Mouse (Mus musculus) MEL (cell line): ENCODE results near the gene Cadps. TPM values are rescaled to one million over a fixed set of nuclear protein-coding genes. Genes with fewer than 3 reads are reported as not detected.

ENCODE experiments used
- DNase-seq: peaks from one replicate; pipeline ENCODE4 v3.0.0; 2011; ENCODE audit warnings: low read depth, low spot score
- H3K27ac ChIP-seq: 2 replicates; pipeline ENCODE4 v1.5.1; 2012; ENCODE audit warnings: low read depth, mild to moderate bottlenecking, control low read depth, low read length, moderate library complexity; ENCODE audit not compliant: control insufficient read depth
- H3K27me3 ChIP-seq, 2 experiments: fragments of 150-350 bp in 1 of 2; sonication (generic) in 1 of 2; 2 replicates each; pipeline ENCODE4 v1.6.1; 2012; ENCODE audit warnings: low read length in 2 of 2, mild to moderate bottlenecking in 2 of 2, improper control_type of control experiment in 1 of 2, moderate library complexity in 1 of 2; ENCODE audit not compliant: insufficient read depth in 2 of 2, control insufficient read depth in 1 of 2
- H3K36me3 ChIP-seq, 2 experiments: 2 replicates each; pipeline ENCODE4 v1.6.1; 2012 to 2014; ENCODE audit warnings: low read length in 2 of 2, improper control_type of control experiment in 1 of 2, inconsistent platforms in 1 of 2, mild to moderate bottlenecking in 1 of 2; ENCODE audit not compliant: insufficient read depth in 2 of 2, control insufficient read depth in 1 of 2
- H3K4me1 ChIP-seq, 2 experiments: fragments of 150-350 bp in 1 of 2; sonication (generic) in 1 of 2; 2 replicates each; pipeline ENCODE4 v1.6.1; 2012; ENCODE audit warnings: low read length in 2 of 2, improper control_type of control experiment in 1 of 2, mild to moderate bottlenecking in 1 of 2; ENCODE audit not compliant: insufficient read depth in 2 of 2, control insufficient read depth in 1 of 2
- H3K4me3 ChIP-seq, 2 experiments: fragments of 150-350 bp in 1 of 2; sonication (generic) in 1 of 2; 2 replicates each; pipeline ENCODE4 v1.5.1; 2012; ENCODE audit warnings: low read depth in 2 of 2, low read length in 2 of 2, mild to moderate bottlenecking in 2 of 2, moderate library complexity in 2 of 2, control low read depth in 1 of 2, improper control_type of control experiment in 1 of 2; ENCODE audit not compliant: control insufficient read depth in 1 of 2, insufficient read depth in 1 of 2
- H3K79me2 ChIP-seq: 2 replicates; pipeline ENCODE4 v1.6.1; 2012; ENCODE audit warnings: mild to moderate bottlenecking, low read length, moderate library complexity; ENCODE audit not compliant: control insufficient read depth, poor library complexity, insufficient read depth
- H3K9ac ChIP-seq: 2 replicates; pipeline ENCODE4 v1.6.1; 2012; ENCODE audit warnings: low read depth, mild to moderate bottlenecking, control low read depth, low read length, moderate library complexity; ENCODE audit not compliant: control insufficient read depth, poor library complexity, severe bottlenecking
- H3K9me3 ChIP-seq: fragments of 150-350 bp; sonication (generic); replicated peaks from 2 replicates; pipeline ENCODE4 v1.6.1; 2012; ENCODE audit warnings: mild to moderate bottlenecking, low read length, improper control_type of control experiment, moderate library complexity; ENCODE audit not compliant: insufficient read depth
- CHD2 ChIP-seq: IDR thresholded peaks from 2 replicates; pipeline ENCODE4 v1.6.1; 2011; ENCODE audit warnings: low read length, improper control_type of control experiment
- CTCF ChIP-seq, 3 experiments: IDR thresholded peaks in 2 of 3; conservative IDR thresholded peaks in 1 of 3; 2 replicates each; pipeline ENCODE4 v1.5.1; 2011 to 2012; ENCODE audit warnings: low read length in 3 of 3, low read depth in 2 of 3, mild to moderate bottlenecking in 2 of 3, improper control_type of control experiment in 1 of 3, inconsistent platforms in 1 of 3, mixed read lengths in 1 of 3, moderate library complexity in 1 of 3; ENCODE audit not compliant: control insufficient read depth in 1 of 3, insufficient read depth in 1 of 3, poor library complexity in 1 of 3, severe bottlenecking in 1 of 3
- E2F4 ChIP-seq: IDR thresholded peaks from 2 replicates; pipeline ENCODE4 v1.6.1; 2011; ENCODE audit warnings: low read depth, low read length, improper control_type of control experiment, borderline replicate concordance
- ELF1 ChIP-seq: IDR thresholded peaks from 2 replicates; pipeline ENCODE4 v1.6.1; 2014; ENCODE audit warnings: low read depth, mild to moderate bottlenecking, inconsistent platforms, low read length, improper control_type of control experiment, moderate library complexity
- EP300 ChIP-seq, 2 experiments: IDR thresholded peaks; 2 replicates each; pipeline ENCODE4 v1.6.1; 2011; ENCODE audit warnings: improper control_type of control experiment in 2 of 2, low read length in 2 of 2, low read depth in 1 of 2, mild to moderate bottlenecking in 1 of 2
- ETS1 ChIP-seq: IDR thresholded peaks from 2 replicates; pipeline ENCODE4 v1.6.1; 2012; ENCODE audit warnings: low read depth, mild to moderate bottlenecking, inconsistent platforms, low read length, improper control_type of control experiment, moderate library complexity
- GABPA ChIP-seq: IDR thresholded peaks from 2 replicates; pipeline ENCODE4 v1.6.1; 2012; ENCODE audit warnings: low read depth, mild to moderate bottlenecking, inconsistent platforms, low read length, improper control_type of control experiment, moderate library complexity
- GATA1 ChIP-seq: IDR thresholded peaks from 2 replicates; pipeline ENCODE4 v1.6.1; 2011; ENCODE audit warnings: low read depth, low read length, improper control_type of control experiment
- HCFC1 ChIP-seq: IDR thresholded peaks from 2 replicates; pipeline ENCODE4 v1.6.1; 2012; ENCODE audit warnings: low read depth, mild to moderate bottlenecking, inconsistent platforms, low read length, improper control_type of control experiment, moderate library complexity
- KAT2A ChIP-seq: conservative IDR thresholded peaks from 2 replicates; pipeline ENCODE4 v1.6.1; 2012; ENCODE audit warnings: low read depth, low read length, improper control_type of control experiment, inconsistent platforms
- MAFK ChIP-seq: IDR thresholded peaks from 2 replicates; pipeline ENCODE4 v1.6.1; 2011; ENCODE audit warnings: low read depth, mild to moderate bottlenecking, low read length, improper control_type of control experiment, borderline replicate concordance
- POLR2A ChIP-seq, 2 experiments: IDR thresholded peaks; 2 replicates each; pipeline ENCODE4 v1.6.1; 2011 to 2012; ENCODE audit warnings: low read length in 2 of 2, mild to moderate bottlenecking in 2 of 2, control low read depth in 1 of 2, improper control_type of control experiment in 1 of 2, low read depth in 1 of 2, moderate library complexity in 1 of 2; ENCODE audit not compliant: control insufficient read depth in 1 of 2, insufficient read depth in 1 of 2, poor library complexity in 1 of 2
- POLR2AphosphoS2 ChIP-seq: IDR thresholded peaks from 2 replicates; pipeline ENCODE4 v1.6.1; 2011; ENCODE audit warnings: low read length, improper control_type of control experiment
- POLR2AphosphoS5 ChIP-seq: IDR thresholded peaks from 2 replicates; pipeline ENCODE4 v1.6.1; 2012; ENCODE audit warnings: low read depth, borderline replicate concordance, mild to moderate bottlenecking, inconsistent platforms, low read length, moderate library complexity, mixed read lengths
- RAD21 ChIP-seq: IDR thresholded peaks from 2 replicates; pipeline ENCODE4 v1.6.1; 2011; ENCODE audit warnings: mild to moderate bottlenecking, low read depth, low read length, improper control_type of control experiment
- TAL1 ChIP-seq: IDR thresholded peaks from 2 replicates; pipeline ENCODE4 v1.6.1; 2012; ENCODE audit warnings: mild to moderate bottlenecking, inconsistent platforms, low read length, moderate library complexity, mixed read lengths
- TCF12 ChIP-seq: IDR thresholded peaks from 2 replicates; pipeline ENCODE4 v1.6.1; 2014; ENCODE audit warnings: low read depth, mild to moderate bottlenecking, inconsistent platforms, low read length, improper control_type of control experiment, moderate library complexity
- USF1 ChIP-seq: IDR thresholded peaks from 2 replicates; pipeline ENCODE4 v1.6.1; 2014; ENCODE audit warnings: low read depth, mild to moderate bottlenecking, inconsistent platforms, low read length, improper control_type of control experiment, moderate library complexity
- USF2 ChIP-seq, 2 experiments: IDR thresholded peaks; 2 replicates each; pipeline ENCODE4 v1.6.1; 2011 to 2012; ENCODE audit warnings: improper control_type of control experiment in 2 of 2, low read length in 2 of 2, borderline replicate concordance in 1 of 2, inconsistent platforms in 1 of 2, low read depth in 1 of 2, mild to moderate bottlenecking in 1 of 2; ENCODE audit not compliant: insufficient read depth in 1 of 2
- ZKSCAN1 ChIP-seq: IDR thresholded peaks from 2 replicates; pipeline ENCODE4 v1.6.1; 2012; ENCODE audit warnings: low read depth, mild to moderate bottlenecking, inconsistent platforms, low read length, improper control_type of control experiment, moderate library complexity
- ZNF384 ChIP-seq: IDR thresholded peaks from 2 replicates; pipeline ENCODE4 v1.6.1; 2012; ENCODE audit warnings: low read depth, mild to moderate bottlenecking, inconsistent platforms, low read length, improper control_type of control experiment
- polyA plus RNA-seq, 2 experiments: library from polyadenylated mRNA; stranded (reverse) in 1 of 2; unstranded in 1 of 2; fragments of >175 nt in 1 of 2; fragments of >200 nt in 1 of 2; gene quantifications; 2 replicates each; pipeline versions ENCODE4 v1.2.1 to v1.2.4; 2012; ENCODE audit warnings: low replicate concordance in 2 of 2, low read depth in 1 of 2; ENCODE audit not compliant: insufficient read length in 2 of 2, insufficient read depth in 1 of 2, missing spikeins in 1 of 2
- total RNA-seq: library from RNA; depleted of rRNA; stranded (reverse); fragments of 300-350 nt; gene quantifications from 2 replicates; pipeline ENCODE4 v1.2.3, GENCODE M21; 2012

The Cadps gene
- total and polyA plus RNA-seq, 3 experiments: not detected

- no peaks in the 10 kb centered on the region for H3K4me1 ChIP-seq
- H3K4me3 ChIP-seq: no peak overlapping the region
- H3K27ac ChIP-seq: no peak overlapping the region
- no peak for TF ChIP-seq CTCF (IDR thresholded peaks at IDR 0.05 in 2 of 3, conservative IDR thresholded peaks at IDR 0.05 in 1 of 3; ENCODE audit: control insufficient read depth in 1 of 3, insufficient read depth in 1 of 3, low read depth in 2 of 3, low read length in 3 of 3, poor library complexity in 1 of 3, severe bottlenecking in 1 of 3)
- TF ChIP-seq POLR2AphosphoS2: no peak
- TF ChIP-seq GABPA: no peak
- TF ChIP-seq HCFC1: no peak
- H3K36me3 ChIP-seq: no peaks in the 10 kb centered on the region
- H3K9ac ChIP-seq: no peak overlapping the region
- no peaks in the 10 kb centered on the region for H3K79me2 ChIP-seq
- DNase-seq: no peak
- no peaks in the 10 kb centered on the region for H3K9me3 ChIP-seq
- no peaks in the 10 kb centered on the region for H3K27me3 ChIP-seq
Observed at GRCm38 (mm10) chr14:12375451-12375850, 447.4 kb downstream of the Cadps start.

GRCm38 (mm10) chr14:12350271-12350916 lies 472.5 kb downstream of the Cadps start:
- TF ChIP-seq TCF12 (no peak), RAD21 (no peak), KAT2A (no peak), POLR2AphosphoS5 (no peak), EP300 (IDR thresholded peaks at IDR 0.05; ENCODE audit: low read depth in 1 of 2, low read length in 2 of 2) (no peak), MAFK (no peak)
- Histone ChIP-seq H3K9ac (no peak overlapping the region), H3K27me3 (no peaks in the 10 kb centered on the region), H3K27ac (no peak overlapping the region), H3K36me3 (no peaks in the 10 kb centered on the region), H3K79me2 (no peaks in the 10 kb centered on the region), H3K9me3 (no peaks in the 10 kb centered on the region), H3K4me3 (no peak overlapping the region), H3K4me1 (no peaks in the 10 kb centered on the region)
- no peak for DNase-seq

DNA sequence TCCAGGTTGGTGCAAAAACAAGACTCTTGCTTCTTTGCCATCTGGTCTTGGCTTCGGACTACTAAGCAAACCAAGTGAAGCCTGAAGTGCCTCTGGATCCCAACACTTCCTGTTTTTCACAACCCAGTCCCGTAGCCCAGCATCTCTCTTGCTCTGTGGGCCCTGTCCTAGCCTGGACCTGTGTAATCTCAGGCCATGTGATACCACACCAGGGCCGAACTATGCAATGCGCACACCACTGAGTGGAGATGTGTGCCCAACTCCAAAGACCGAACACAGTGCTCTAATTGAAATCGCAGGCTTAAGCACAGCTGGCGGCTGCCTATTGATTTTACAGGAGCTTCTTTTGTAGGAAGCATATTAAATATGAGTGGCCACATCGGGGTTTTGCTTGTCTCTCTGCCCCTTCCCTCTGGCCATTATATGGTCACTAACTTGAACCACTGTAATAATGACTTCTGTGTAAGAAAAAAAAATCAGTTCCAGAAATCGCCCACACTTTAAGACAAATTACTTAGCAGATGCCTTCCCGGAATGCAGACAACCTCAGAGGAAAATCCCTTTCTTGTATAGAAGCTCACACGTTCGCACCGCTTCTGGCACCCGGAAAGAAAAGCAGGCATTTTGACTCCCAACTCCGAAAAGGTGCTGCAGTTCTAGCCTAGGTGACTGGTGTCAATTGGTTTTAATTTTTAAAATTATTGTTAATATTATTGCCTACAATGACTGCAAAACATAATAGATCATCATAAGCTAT lies 473.4 kb downstream of the Cadps start:
- DNase-seq: no peak
- H3K79me2 ChIP-seq: no peaks in the 10 kb centered on the region
- no peak overlapping the region for H3K27ac ChIP-seq
- no peaks in the 10 kb centered on the region for H3K4me1 ChIP-seq
- no peaks in the 10 kb centered on the region for H3K27me3 ChIP-seq
- no peaks in the 10 kb centered on the region for H3K36me3 ChIP-seq
- H3K9me3 ChIP-seq: no peaks in the 10 kb centered on the region
- no peak overlapping the region for H3K4me3 ChIP-seq
- no peak overlapping the region for H3K9ac ChIP-seq
- no peak for TF ChIP-seq ELF1
- no peak for TF ChIP-seq E2F4
- TF ChIP-seq POLR2A (IDR thresholded peaks at IDR 0.05; ENCODE audit: control insufficient read depth in 1 of 2, insufficient read depth in 1 of 2, low read depth in 1 of 2, low read length in 2 of 2, poor library complexity in 1 of 2): no peak
- TF ChIP-seq GATA1: no peak
- no peak for TF ChIP-seq USF2 (IDR thresholded peaks at IDR 0.05; ENCODE audit: borderline replicate concordance in 1 of 2, insufficient read depth in 1 of 2, low read depth in 1 of 2, low read length in 2 of 2)
- no peak for TF ChIP-seq USF1
- TF ChIP-seq ZNF384: no peak
- no peak for TF ChIP-seq TAL1
- no peak for TF ChIP-seq ETS1
- no peak for TF ChIP-seq POLR2AphosphoS5
- TF ChIP-seq ZKSCAN1: no peak
- no peak for TF ChIP-seq CHD2
